Mouse (Mus musculus) small intestine, adult 2 months (tissue): ENCODE measurements around the gene Hist1h1d.
"Not testable (repeated sequence)": the region's sequence is repeated elsewhere in the genome, so short reads cannot be mapped to it uniquely, and the experiment has no call there.

Experiments used
- CTCF ChIP-seq: fragments of 200-500 bp; IDR thresholded peaks from 2 replicates; pipeline ENCODE4 v1.5.1; 2012; ENCODE audit warnings: low read depth, mild to moderate bottlenecking, control low read depth, inconsistent platforms, low read length, moderate library complexity, mixed read lengths; ENCODE audit not compliant: insufficient replicate concordance, insufficient read length; ENCODE audit errors: extremely low read depth
- POLR2A ChIP-seq: fragments of 200-500 bp; IDR thresholded peaks from 2 replicates; pipeline ENCODE4 v1.6.1; 2012; ENCODE audit warnings: low read depth, mild to moderate bottlenecking, control low read depth, inconsistent platforms, low read length, moderate library complexity

DNA sequence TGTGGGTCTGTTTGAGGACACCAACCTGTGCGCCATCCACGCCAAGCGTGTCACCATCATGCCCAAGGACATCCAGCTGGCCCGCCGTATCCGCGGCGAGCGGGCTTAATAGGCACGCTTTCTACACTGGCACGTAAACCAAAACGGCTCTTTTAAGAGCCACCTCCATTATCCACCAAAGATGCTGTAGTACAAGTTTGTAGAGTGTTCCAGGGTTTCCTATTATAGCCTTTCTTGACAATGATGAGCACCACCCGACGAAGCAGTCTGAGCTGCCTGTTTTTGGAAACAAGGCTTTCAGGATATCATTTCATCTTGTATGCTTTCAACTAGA, 8.3 kb upstream of the Hist1h1d start:
- not testable (repeated sequence) for TF ChIP-seq CTCF, POLR2A
